Mouse (Mus musculus) hindbrain, embryonic 11.5 days (tissue): ENCODE measurements around the gene Gm9999. TPM values are rescaled to one million over a fixed set of nuclear protein-coding genes. Genes with fewer than 3 reads are reported as not detected.
A peak's percentile ranks its signal among the peaks of the same experiment; 100 is the strongest.
"Not testable (repeated sequence)": the region's sequence is repeated elsewhere in the genome, so short reads cannot be mapped to it uniquely, and the experiment has no call there.

Experiments used
- ATAC-seq: fragments of 200-750 bp; cut with Nextera tagmentation; 2 replicates; pipeline ENCODE4 v1.8.0; 2017; ENCODE audit warnings: mild to moderate bottlenecking, moderate TSS enrichment, moderate library complexity; ENCODE audit not compliant: low FRiP score
- DNase-seq: peaks from one replicate; pipeline ENCODE4 v3.0.0-alpha.2; 2015; ENCODE audit warnings: low spot score
- H3K27ac ChIP-seq: fragments of 300-500 bp; sonication (generic); 2 replicates; pipeline ENCODE4 v1.5.1; 2014; ENCODE audit warnings: mild to moderate bottlenecking, low read depth, low read length
- H3K27me3 ChIP-seq: fragments of 300-500 bp; sonication (generic); 2 replicates; pipeline ENCODE4 v1.6.1; 2014; ENCODE audit warnings: mild to moderate bottlenecking, low read length, moderate library complexity, mixed read lengths; ENCODE audit not compliant: control insufficient read depth, insufficient read depth
- H3K36me3 ChIP-seq: fragments of 300-500 bp; sonication (generic); 2 replicates; pipeline ENCODE4 v1.6.1; 2014; ENCODE audit warnings: mild to moderate bottlenecking, low read length, moderate library complexity, mixed read lengths; ENCODE audit not compliant: control insufficient read depth, insufficient read depth
- H3K4me1 ChIP-seq: fragments of 300-500 bp; sonication (generic); replicated peaks from 2 replicates; pipeline ENCODE4 v1.6.1; 2014; ENCODE audit warnings: low read length, mixed read lengths; ENCODE audit not compliant: control insufficient read depth, insufficient read depth
- H3K4me2 ChIP-seq: fragments of 300-500 bp; sonication (generic); replicated peaks from 2 replicates; pipeline ENCODE4 v1.6.1; 2014; ENCODE audit warnings: mild to moderate bottlenecking, low read depth, low read length
- H3K4me3 ChIP-seq: fragments of 300-500 bp; sonication (generic); 2 replicates; pipeline ENCODE4 v1.5.1; 2014; ENCODE audit warnings: low read depth, low read length
- H3K9ac ChIP-seq: fragments of 300-500 bp; sonication (generic); 2 replicates; pipeline ENCODE4 v1.6.1; 2014; ENCODE audit warnings: low read depth, low read length
- H3K9me3 ChIP-seq: fragments of 300-500 bp; sonication (generic); 2 replicates; pipeline ENCODE4 v1.6.1; 2016; ENCODE audit warnings: low read length; ENCODE audit not compliant: control insufficient read depth
- WGBS: fragments of 180-500 bp; shearing (Covaris S2); extraction: QIAGEN DNeasy Blood & Tissue Kit; methylation state at CpG from one replicate; pipeline ENCODE4 v1.1.7; 2014; 5-methylcytosine and 5-hydroxymethylcytosine counted together
- polyA plus RNA-seq: library from polyadenylated mRNA; unstranded; fragments of >200 nt; fragmentation: Nextera tagmentation; extraction: Ambion mirVana; gene quantifications from 2 replicates; pipeline ENCODE4 v1.2.1, GENCODE M21; 2014

The Gm9999 gene
- polyA plus RNA-seq, 1 experiment from 2014 or later = not detected

DNA sequence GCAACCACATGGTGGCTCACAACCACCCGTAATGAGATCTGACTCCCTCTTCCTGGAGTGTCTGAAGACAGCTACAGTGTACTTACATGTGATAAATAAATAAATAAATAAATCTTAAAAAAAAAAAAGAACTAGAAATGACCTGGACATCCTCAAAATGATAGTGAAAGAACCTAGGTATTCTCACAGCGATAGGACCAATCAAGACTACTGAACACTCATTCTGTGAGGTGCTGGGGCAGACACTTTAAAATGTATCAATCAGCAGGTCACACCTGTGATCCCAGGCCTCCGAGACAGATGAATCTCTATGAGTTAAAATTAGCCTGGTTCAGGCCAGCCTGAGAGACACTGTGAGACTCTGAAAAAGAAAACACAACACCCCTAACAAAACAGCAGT is 33.2 kb downstream of the Gm9999 start:
- ATAC-seq (no peak), DNase-seq (no peak)
- H3K27ac ChIP-seq = no peak overlapping the region
- 83% methylated on average over 3 of the region's 3 CpGs for WGBS
- no peak overlapping the region for H3K4me3 ChIP-seq
- 0 out of 2 replicates have a peak, but pooled peaks cover 2% of the 10 kb centered on the region for H3K4me1 ChIP-seq
- no peaks in the 10 kb centered on the region for H3K36me3 ChIP-seq
- no peak overlapping the region for H3K9ac ChIP-seq
- no peaks in the 10 kb centered on the region for H3K27me3 ChIP-seq
- no peaks in the 10 kb centered on the region for H3K9me3 ChIP-seq
- H3K4me2 ChIP-seq = no peak overlapping the region

DNA sequence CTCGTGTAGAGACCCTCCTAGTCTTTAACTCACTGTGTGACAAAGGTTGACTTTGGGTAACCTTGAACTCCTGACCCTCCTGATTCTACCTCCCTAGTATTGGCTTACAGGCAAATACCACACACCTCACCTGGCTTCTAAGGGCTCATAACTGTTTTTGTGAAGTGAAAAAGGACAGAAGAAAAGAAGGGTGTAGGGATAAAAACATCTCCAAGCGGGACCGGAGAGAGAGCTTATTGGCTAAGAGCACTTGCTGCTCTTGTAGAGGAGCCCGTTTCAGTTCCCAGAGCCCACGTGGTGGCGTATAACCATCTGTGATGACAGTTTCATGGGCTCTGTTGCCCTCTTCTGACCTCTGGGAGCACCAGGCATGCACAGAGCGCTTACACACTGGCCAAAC is 33.8 kb downstream of the Gm9999 start:
- Histone ChIP-seq H3K27me3 (no peaks in the 10 kb centered on the region), H3K9ac (no peak overlapping the region), H3K36me3 (no peaks in the 10 kb centered on the region), H3K4me2 (no peak overlapping the region), H3K4me3 (no peak overlapping the region), H3K9me3 (no peaks in the 10 kb centered on the region), H3K4me1 (0 out of 2 replicates have a peak, but pooled peaks cover 2% of the 10 kb centered on the region), H3K27ac (no peak overlapping the region)
- WGBS = 76% methylated on average over 7 of the region's 7 CpGs
- ATAC-seq (no peak), DNase-seq (no peak)

DNA sequence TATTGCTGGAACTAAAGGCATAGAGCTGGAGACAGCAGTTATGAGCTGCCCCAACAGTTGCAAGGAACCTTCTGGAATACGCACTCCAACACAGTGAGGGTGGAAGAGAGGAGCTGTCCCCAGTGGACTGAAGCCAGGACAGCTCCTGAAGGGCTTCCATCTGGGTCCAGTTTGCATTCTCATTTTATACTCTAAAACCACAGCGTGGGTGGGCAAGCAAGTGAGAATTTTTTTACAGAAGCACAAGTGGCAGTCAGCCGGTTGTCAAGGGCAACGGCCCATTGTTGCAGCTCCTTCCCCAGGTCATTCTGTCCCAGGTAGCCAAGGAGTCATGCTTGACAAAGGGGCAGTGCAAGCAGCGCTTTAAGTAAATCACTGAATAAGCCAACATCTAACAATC is 36.3 kb downstream of the Gm9999 start:
- no peak overlapping the region for H3K4me3 ChIP-seq
- 0 out of 2 replicates have a peak, but pooled peaks cover 2% of the 10 kb centered on the region for H3K4me1 ChIP-seq
- H3K27ac ChIP-seq = no peak overlapping the region
- no peak for DNase-seq
- H3K36me3 ChIP-seq = no peaks in the 10 kb centered on the region
- WGBS = 73% methylated on average over 5 of the region's 5 CpGs
- H3K4me2 ChIP-seq = no peak overlapping the region
- ATAC-seq = no peak
- no peaks in the 10 kb centered on the region for H3K27me3 ChIP-seq
- H3K9me3 ChIP-seq = no peaks in the 10 kb centered on the region
- no peak overlapping the region for H3K9ac ChIP-seq

- Histone ChIP-seq H3K9me3 (no peaks in the 10 kb centered on the region), H3K27ac (no peak overlapping the region), H3K4me3 (no peak overlapping the region), H3K4me1 (no peaks in the 10 kb centered on the region), H3K4me2 (no peak overlapping the region), H3K36me3 (no peaks in the 10 kb centered on the region), H3K27me3 (no peaks in the 10 kb centered on the region), H3K9ac (no peak overlapping the region)
- 9% methylated on average over 8 of the region's 8 CpGs for WGBS
- no peak for ATAC-seq
- DNase-seq = no peak
Measured at GRCm38 (mm10) chr7:47020956-47021355, 37.6 kb downstream of the Gm9999 start.

DNA sequence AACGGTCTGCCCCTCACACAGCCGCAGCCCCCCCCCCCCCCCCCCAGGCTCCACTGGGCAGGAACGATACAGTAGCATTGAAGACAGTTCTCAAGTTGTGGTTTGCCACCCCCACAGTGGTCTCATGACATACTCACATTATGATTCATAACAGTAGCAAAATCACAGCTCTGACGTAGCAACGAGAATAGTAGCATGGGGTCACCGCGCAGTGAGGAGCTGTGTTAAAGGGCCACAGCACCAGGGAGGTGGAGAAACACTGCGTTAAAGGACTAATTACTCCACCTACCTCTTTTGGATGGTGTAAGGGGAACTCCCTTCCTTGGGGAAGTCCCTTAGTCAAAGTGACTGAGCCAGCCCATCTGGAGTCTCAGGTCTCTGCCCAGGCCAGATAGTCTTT is 39.1 kb downstream of the Gm9999 start:
- no peaks in the 10 kb centered on the region for H3K9me3 ChIP-seq
- no peak for DNase-seq
- H3K4me3 ChIP-seq = no peak overlapping the region
- no peak for ATAC-seq
- H3K9ac ChIP-seq = no peak overlapping the region
- no peaks in the 10 kb centered on the region for H3K36me3 ChIP-seq
- WGBS = 73% methylated on average over 8 of the region's 8 CpGs
- no peaks in the 10 kb centered on the region for H3K27me3 ChIP-seq
- no peak overlapping the region for H3K27ac ChIP-seq
- H3K4me1 ChIP-seq = no peaks in the 10 kb centered on the region
- H3K4me2 ChIP-seq = no peak overlapping the region

DNA sequence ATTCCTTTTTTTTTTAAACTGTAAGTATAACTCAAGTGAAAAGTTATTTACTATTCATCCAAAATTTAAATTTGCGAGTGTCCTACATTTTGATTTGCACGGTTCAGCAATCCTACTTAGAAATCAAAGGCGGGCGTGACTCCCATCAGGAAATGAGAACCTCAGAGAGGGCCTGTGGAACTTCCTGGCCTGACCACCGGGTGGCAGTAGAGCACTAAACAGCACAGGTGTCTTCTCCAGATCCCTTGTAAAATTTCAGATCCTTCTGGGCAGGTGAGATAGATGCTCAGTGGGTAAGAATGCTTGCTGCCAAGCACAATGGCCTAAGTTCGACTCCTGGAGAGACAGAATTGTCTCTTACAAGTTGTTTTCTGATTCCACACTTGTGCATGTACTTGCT is 40.1 kb downstream of the Gm9999 start:
- Histone ChIP-seq H3K4me1 (no peaks in the 10 kb centered on the region), H3K4me2 (no peak overlapping the region), H3K9ac (no peak overlapping the region), H3K27ac (no peak overlapping the region), H3K36me3 (no peaks in the 10 kb centered on the region), H3K4me3 (no peak overlapping the region), H3K9me3 (no peaks in the 10 kb centered on the region), H3K27me3 (no peaks in the 10 kb centered on the region)
- whole genome bisulfite sequencing = 26% methylated on average over 6 of the region's 6 CpGs
- DNase-seq (peak; percentile 88), ATAC-seq (0 out of 2 replicates have a peak, but pooled peaks have one; percentile 19)

GRCm38 (mm10) chr7:47024454-47024853 is 41.1 kb downstream of the Gm9999 start:
- 87% methylated on average over 7 of the region's 7 CpGs for WGBS
- no peak for DNase-seq
- no peaks in the 10 kb centered on the region for H3K27me3 ChIP-seq
- no peaks in the 10 kb centered on the region for H3K9me3 ChIP-seq
- H3K4me2 ChIP-seq = no peak overlapping the region
- no peak overlapping the region for H3K4me3 ChIP-seq
- no peak overlapping the region for H3K9ac ChIP-seq
- no peaks in the 10 kb centered on the region for H3K36me3 ChIP-seq
- no peak for ATAC-seq
- H3K4me1 ChIP-seq = no peaks in the 10 kb centered on the region
- H3K27ac ChIP-seq = no peak overlapping the region

DNA sequence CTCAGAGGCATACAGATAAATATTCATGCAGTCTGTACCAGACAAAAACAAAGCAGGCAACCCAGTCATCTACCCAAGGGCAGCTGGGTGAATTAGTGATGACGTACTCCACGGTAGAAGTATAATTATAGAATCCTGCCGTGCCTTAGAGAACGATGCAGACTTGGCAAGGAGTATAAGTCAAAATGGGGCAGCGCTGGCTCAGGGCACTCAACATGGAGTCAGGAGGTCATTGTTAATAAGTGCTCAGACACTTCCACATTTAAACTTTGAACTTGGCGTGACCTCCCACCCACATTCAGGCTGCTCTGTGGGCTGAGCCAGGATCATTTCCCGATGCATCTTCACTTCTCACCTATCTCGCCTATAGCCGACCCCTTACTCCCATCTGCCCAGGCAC is 42.0 kb downstream of the Gm9999 start:
- ATAC-seq (no peak), DNase-seq (no peak)
- Histone ChIP-seq H3K9me3 (no peaks in the 10 kb centered on the region), H3K27ac (no peak overlapping the region), H3K4me3 (no peak overlapping the region), H3K9ac (no peak overlapping the region), H3K4me1 (no peaks in the 10 kb centered on the region), H3K4me2 (no peak overlapping the region), H3K27me3 (no peaks in the 10 kb centered on the region), H3K36me3 (no peaks in the 10 kb centered on the region)
- WGBS = 76% methylated on average over 9 of the region's 9 CpGs

DNA sequence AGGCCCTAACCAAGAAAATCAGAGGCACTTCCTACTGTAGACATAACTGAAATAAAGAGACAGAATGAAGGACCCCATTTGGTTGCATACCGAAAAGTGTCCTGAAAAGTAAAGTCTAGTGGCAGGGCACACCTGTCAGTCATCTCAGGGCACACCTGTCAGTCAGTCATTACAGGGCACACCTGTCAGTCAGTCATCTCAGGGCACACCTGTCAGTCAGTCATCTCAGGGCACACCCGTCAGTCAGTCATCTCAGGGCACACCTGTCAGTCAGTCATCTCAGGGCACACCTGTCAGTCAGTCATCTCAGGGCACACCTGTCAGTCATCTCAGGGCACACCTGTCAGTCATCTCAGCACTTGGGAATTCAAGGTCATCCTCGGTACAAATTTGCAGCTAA is 43.5 kb downstream of the Gm9999 start:
- 96% methylated on average over 3 of the region's 3 CpGs for WGBS
- H3K27ac ChIP-seq, H3K4me2 ChIP-seq, H3K4me3 ChIP-seq, H3K9me3 ChIP-seq, H3K27me3 ChIP-seq, H3K36me3 ChIP-seq, DNase-seq, ATAC-seq, H3K4me1 ChIP-seq, H3K9ac ChIP-seq: not testable (repeated sequence)
